Mouse (Mus musculus) right cerebral cortex, postnatal 4 days (tissue): Measurements from ENCODE around the gene Slc35g2.

Experiments
- DNase-seq: peaks from one replicate; pipeline ENCODE4 v3.0.0-alpha.2; 2022

Slc35g2 gene

DNA sequence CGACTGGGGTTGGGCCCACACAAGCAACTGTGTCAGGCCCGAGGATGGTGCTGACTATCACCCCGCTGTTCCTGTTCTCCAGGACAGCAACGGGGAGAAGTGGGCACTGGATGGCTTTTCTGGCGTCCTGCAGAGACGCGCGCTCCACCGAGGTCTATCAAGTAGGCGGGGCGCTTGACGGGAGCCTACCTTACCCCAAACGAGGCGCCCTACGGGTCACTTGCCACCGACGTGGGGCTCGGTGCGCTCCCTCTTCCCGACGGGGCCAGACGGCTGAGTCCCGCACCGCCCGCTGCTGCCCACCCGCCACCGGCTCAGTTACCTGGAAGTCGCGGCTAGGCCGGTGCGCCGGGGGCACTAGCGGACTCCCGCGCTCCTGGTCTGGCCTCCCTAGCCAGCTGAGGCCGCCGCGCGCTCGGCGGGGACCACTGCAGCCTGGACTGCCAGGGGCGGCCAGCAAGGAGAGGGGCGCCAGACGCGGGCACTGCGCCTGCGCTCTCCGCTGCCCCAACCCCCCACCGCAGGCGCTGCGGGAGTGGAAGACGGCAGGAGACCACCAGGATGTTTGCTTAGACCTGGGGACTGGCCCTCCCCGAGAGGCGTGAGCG is at the start of gene Slc35g2:
Gene Slc35g2, minus strand, starts transcription at position 465 of the 608 bp plus-strand sequence.
- peak; percentile 75 for DNase-seq

DNA sequence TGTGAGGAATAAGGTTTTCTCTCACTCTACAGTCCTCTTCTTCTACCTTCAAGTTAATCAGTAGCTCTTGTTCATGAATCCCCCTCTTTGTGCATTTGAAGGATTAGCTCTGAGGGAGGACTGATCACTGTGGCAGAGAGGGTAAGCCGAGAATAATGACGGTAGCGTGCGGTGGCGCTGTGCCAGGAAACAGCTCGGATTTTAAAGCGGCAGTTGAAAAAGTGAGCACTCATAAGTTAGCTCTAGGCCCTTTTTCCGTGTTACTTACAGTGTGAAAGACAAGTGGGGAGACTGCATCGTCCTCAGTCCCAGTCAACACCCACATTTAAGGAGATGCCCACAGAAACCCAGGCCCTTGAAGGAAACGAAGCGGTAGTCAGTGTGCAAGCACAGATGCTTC is 46.1 kb upstream of the Slc35g2 start:
- DNase-seq = peak; percentile 56

DNA sequence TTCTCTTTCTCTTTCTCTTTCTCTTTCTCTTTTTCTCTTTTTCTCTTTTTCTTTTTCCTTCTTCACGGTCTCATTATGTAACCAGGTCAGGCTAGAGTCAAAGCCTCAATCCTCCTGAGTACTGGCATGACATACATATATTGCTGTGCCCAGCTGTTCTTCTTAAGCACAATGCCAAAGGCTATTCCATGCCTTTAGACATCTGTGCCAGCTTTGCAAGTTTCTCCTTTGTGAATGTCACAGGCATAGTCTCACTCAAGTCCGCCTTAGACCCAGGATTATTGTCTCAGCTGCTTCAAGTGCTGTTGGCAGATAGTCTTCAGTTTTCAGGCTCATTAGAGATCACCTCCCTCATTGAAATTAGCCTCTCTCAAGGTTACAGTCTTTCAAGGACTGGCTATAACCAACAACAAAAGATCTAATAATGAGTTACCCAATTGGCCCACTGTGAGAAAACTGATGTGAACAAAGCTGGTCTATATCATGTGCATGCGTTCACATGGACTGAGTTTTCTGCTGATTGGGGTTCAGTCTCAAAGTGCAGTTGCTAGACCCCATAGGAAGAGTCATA is 42.7 kb upstream of the Slc35g2 start:
- DNase-seq = no peak

DNA sequence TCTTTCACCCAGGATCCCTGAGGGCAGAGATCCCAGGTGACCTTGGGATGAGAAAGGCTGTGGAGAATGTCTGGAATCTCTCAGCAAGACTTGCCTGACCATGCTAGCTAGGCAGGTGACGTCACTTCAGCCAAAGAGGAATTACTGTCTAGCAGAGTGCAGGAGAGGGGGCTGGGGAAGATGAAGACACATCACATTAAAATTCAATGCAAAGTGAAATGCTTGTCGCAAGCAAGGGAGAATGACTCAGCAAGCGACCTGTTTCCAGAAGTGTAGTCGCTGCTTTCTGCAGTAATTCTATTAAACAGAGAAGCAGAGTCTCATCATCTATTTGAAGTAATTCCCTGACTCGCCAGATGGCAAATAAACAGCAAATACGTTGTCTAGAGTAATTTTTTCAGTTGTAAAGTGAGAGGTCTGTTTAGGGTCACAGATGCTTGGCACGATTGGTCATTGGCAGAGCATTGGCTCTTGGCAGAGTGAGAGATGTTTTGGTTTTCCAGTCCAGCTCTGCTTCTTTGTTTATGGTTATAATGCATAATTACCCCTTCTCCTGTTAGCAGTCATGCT is 35.2 kb upstream of the Slc35g2 start:
- peak; percentile 12 for DNase-seq

DNA sequence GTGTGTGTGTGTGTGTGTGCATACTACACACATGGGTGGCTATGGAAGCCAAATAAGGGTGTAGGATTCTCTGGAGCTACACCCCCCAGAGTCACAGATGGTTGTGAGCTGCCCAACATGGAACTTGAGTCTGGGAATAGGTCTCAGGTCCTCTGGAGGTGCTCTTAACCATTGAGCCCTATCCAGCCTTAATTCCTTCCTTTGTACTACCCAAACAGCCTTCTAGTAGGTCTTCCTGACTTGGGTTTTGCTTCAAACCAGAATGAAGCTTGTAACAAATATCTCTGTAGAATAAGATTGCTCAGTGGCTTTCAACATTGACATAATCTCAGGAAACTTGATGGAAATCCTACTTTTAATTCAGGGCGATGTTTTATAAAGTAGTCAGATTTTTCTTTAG is 34.6 kb upstream of the Slc35g2 start:
- DNase-seq = no peak

DNA sequence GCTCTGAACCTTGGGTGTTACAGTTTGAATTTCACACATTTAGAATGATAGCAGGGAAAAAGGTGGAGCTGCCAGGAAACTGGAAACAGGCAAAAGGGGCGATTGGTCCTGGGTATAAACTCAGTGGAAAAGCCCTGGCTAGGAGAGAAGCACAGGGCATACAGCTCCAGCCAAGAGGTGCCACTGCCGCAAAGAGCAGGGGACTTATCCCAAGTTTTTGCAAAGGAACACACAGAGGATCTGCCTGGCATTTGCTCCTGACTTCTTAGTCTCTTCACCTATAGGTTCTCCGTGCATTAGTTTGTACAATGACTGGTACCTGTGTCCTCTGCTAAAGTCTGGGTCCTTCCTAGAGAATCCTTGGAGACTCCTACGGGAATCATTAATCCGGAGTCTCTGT is 32.3 kb upstream of the Slc35g2 start:
- no peak for DNase-seq

DNA sequence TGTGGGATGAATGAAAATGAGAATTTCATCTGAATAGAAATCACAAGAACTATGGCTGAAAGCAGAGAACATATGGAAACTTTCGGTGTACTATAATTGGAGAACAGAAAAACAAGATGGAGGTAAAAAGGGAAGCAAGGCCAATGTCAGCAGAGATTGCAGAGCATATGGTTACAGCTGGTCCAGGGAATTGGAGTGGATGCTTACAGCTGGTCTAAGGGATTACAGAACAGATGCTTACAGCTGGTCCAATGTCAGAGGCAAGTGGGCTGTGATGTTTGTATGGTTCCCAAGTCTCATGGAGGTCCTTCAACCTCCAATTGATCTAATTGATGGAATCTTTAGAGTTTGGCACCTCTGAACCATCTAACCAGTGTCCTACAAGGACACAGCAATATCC is 31.2 kb upstream of the Slc35g2 start:
- DNase-seq = no peak

DNA sequence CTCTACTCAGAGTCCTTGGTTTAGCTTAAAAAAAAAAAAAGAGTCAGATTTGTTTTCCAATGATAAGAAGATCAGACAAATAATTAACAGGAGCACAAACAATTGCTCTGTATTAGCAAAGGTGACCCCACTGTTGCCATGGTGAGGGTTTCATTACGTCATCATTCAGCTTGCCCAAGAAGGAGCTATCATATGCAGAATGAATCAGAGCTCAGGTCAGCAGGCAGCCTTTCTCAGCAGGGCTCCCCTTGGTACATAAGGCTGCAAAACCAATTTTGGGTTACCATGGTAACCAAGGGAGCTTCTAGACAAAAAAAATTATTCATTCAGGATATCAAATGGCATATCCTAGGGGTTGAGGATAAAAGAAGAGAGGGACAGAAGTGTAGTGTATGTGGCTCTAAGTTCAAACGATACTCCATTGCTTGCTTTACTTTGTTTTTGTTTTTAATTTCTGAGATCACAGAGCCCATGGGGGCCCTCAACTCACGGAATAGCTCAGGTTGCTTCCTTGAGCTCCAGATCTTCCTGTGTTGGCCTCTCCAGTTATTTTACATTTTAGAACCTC is 29.0 kb upstream of the Slc35g2 start:
- DNase-seq = no peak

DNA sequence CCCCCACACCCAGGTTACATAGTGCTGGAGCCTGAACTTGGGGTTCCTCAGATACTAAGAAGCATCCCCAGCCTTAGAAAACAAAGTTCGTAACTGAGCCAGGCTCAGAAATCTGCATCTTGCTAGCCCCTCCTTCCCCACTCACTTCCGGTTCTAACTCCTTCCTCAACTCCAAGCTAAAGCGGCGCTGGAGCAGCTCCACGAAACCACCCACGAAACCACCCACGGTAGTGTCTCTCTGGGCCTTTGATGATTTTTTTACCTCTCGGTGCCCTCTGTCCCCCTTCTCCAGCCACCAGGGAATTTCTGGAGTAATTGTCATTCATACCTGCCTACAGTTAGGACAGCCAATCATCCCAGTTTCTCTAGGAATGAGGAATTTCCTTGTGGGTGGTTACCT is 26.7 kb upstream of the Slc35g2 start, which contains the start of gene Stag1:
Gene Stag1, plus strand, starts transcription at position 253 of the 400 bp plus-strand sequence.
- DNase-seq = no peak

DNA sequence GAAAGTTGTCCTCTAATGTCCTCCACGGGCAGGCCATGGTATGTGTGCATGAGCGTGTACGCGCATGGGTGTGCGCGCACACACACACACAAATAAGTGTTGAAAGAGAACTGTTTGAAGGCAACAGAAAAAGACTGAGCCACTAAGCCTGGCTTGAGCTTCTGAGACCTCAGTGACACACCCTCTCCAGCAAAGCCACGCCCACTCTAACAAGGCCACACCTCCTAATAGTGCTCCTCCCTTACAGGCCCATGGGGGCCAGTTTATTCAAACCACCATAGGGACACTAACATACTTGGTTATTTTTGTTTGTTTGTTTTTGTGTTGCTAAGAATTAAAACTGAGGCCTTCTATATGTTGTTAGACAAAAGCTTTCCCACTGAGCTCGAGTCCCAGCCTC is 25.4 kb upstream of the Slc35g2 start:
- DNase-seq = no peak

DNA sequence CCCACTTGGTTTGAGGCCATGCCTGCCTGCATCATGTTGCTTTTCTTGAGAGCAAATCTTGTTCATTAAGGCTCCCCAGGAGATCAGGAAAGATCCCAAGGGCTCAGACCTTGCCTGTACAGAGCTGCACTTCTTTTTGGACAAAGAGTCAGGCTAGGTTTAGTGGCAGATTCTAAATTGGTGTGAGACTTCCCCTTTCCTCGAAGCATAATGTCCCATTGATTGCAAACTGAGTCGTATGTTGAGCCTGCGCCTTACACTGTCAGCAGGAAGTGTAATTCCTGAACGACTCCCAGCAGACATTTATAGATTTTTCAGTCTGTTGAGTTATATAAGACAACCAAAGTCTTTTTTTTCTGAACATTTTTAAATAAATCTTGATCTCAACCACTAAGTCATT is 19.6 kb upstream of the Slc35g2 start:
- no peak for DNase-seq

DNA sequence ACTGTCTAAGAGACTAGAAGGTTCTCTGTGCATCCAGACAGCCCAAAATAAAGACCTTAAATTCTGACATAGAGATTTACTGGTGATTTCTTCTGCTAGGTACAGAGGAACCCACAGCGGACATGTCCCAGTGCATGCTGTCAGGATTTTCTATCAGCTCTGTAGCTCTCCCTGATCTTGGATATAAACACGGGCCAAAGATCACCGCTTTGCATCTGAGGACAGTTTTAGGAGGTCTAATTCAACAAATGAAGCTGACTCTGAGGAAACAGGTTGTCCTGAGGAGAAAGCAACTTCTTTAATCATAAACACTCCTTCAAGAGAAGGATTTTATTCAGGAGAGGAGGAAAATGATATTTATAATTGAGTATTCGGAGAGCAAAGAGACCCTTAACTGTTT is 13.1 kb upstream of the Slc35g2 start:
- DNase-seq = no peak

DNA sequence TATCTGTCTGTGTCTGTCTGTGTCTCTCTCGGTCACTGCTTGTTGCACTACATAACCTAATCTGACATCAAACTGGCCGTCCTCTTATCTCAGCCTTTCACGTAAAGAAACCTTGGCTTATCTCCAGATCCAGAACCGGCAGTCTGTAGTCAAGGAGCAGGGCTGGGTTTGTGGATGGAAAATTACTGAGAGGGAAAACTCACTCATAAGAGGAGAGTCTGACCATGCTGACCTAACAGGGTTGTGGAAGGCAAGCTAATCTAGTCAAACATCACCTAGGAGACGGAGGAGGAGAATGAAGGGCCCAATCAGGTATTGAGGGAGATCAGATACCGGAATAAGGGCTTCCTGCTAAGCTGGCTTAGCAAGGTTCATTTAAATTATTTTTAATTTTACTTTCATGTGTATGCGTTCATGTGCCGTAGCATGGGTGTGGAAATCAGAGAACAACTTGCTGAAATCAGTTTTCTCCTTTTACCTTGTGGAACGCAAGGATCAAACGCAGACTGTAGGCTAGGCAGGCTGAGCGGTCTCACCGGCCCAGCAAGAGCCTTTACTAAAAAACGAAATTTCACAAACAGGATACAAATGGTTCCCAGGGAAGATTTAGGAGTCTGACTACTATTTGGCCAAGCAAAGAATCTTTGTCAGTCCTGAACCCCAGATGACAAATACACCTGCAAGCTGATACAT is 12.1 kb upstream of the Slc35g2 start:
- DNase-seq = no peak

DNA sequence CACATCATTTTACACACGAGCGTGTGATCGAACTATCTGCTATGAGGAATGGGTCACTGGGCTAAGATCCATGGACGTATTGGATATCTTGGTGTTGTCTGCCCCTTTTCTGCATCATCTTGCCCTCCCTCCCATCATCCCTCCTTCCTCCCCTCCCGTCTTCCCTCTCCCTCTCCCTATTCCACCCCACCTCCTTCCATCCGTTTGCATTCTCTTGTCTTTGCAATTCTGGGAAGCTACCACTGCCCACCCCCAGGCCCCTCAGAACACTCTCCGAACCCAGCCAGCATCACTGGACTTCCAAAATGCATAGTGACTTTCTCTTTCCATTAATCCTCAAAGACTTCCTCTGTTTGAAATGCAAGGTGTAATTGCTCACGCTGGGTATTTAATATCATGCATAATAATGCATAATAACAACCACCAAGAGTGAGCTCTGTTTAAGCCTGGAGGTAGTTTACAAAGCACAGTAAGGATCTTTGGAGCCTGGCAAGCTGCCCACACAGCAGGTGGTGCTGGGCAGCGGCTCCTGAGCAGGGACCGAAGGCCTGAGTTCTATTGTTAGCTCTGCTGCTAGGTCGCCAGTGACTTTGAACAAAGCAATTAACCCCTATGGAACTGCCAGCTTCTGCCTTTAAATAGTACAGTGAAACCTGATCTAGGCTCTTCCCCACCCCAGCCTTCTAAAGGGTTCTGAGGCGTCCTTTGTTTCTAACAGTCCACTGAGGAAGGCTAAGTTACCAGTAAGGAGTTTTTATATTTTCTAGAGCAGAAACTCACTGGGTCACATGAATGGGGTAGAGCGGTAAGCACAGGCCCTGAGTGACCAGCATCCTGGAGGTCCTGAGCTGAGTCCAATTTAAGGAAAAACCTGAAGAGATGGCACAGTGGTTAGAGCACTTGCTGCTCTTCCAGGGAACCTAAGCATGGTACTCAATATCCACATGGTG is 10.9 kb upstream of the Slc35g2 start:
- no peak for DNase-seq

DNA sequence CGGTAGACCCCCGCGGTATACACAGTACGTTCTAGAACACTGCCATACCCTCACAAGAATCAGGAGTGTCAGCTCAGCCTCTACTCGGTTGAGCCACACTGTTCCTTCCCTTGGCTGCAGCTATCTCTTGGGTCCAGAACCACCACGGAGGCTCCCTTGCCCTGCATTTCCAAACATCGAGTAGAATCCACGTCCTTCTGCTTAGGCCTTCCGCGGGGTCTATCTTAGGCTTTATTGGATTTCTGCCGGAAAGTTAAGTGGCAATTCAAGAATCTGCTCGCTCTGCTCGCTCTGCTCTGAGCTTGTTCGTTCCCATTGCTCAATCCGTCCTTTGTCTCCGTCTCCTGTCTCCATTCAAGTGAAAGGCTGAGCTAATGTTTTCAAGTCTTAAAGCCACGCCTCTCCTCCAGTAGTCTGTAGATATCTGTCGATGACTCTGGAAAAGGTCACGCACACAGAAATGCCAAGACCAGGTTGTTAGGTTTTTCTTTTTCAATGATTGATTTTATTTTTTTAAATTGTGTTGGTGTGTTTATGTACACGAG is 9.4 kb upstream of the Slc35g2 start:
- no peak for DNase-seq

DNA sequence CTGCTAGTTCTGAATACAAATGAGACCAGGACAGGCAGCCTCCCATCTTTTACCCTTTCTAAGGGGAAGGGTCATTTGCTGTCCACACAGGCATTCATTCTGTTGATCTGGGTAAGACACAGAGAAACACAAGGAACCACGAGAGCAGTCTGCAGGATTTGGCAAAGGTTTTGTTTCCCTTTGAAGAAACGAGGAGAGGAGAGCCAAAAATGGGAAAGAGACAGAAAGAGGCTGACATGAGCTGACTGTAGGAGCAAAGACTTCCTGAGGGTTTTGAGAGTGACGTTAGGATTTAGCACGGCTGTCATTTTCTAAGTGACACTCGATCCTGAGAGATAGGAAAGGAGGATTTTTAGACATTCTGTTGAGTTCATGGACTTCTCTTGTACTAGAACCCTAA is 3.1 kb upstream of the Slc35g2 start:
- DNase-seq = no peak

DNA sequence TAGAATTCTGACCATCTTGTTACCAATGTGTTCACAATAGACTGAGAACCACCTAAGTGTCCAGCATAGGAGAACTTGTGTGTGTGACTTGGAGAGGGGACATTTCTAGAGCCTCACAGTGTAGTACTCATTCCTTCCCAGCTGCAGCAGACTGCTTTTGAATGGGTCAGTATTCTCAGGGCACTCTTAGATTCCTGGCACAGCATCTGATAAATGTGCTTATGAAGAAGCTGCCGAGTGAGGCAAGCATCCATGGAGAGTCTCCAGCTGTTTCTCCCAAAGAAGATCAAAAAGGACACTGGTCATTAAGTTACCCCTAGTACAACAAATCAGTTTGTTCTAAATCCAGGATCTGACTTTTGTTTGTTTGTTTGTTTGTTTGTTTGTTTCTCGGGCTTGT is 2.4 kb upstream of the Slc35g2 start:
- no peak for DNase-seq

DNA sequence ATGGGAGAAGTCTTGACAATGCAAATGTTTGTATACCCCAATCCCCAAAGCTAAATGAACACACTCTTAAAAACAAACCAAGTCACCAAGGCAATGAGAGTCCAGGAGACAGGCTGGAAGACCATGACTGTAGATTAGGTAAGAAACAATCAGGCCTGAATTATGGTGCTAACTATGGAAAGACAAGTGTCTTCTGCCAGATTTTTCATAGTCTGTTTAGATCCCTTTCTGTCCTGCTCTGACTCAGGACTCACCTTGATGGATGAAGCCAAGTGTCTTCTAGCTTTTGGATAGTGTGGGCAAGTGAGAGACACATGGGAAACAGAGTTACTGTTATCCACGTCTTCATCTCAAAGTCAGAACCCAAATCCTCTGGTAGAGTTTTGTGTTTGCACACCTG is 621 bp upstream of the Slc35g2 start:
- no peak for DNase-seq

DNA sequence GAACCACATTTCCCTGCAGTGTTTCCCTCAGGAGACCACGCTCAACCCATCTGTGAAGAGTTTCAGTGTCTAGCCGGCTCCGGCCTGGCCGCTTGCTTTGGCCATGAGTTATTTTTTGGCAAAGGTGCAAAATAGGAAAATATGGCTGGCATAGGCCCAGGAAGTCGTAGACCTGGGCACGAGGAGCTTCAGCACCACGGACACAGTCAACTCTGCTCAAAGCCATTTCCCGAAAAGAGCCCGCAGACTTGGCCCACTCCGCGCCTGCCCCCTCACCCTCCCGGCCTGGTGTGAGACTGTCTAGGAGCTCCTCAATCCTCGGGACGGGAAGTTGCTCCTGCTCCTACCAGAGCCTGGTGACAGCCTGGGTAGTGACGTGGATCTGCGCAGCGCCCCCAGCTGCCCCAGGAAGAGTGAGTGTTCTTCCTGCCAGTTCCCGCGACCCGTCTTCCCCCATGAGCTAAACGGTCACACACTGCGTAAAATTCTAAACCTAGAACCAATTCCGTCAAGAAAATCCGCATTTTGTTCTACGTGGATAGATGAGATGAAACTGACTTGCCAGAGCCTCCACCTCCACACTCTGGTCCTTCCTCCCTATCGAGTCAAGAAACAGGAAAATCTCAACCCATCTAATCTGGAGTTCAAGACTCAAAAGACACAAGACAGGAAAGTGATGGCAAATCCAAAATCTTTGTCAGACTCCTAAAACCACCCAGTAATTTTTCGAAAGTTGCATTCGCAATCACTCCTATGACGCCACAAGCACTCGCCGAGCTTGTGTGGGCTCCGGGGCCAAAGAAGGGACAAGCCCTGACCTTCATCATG is 878 bp downstream of the Slc35g2 start:
- DNase-seq = peak; percentile 13

DNA sequence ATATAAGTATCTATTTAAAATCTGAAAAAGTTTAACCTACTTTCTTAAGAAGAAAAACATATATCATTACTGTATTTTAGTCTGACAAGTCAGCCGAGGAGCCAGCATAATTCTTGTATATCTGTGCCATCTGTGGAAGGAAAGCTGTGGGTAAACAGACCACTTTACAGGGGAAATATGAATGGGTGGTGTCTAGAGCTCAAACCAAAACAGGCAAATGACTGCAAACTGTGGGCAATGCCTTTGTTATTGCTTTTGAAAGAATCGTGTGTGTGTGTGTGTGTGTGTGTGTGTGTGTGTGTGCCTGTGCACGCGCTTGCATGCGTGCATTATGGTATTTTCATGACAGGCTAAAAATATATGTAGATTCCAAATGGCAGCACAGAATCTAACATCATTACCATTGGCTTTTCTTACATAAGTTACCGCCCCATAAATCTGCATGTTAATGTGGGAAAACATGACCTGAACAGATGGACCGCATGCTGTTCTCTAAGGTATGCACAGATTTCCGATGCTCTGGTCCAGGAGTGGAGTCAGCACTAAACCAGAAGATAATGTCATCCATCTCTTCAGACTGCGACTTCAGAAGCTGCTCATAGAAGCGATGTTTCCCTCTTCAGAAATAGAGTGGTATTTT is 10.5 kb downstream of the Slc35g2 start:
- no peak for DNase-seq

DNA sequence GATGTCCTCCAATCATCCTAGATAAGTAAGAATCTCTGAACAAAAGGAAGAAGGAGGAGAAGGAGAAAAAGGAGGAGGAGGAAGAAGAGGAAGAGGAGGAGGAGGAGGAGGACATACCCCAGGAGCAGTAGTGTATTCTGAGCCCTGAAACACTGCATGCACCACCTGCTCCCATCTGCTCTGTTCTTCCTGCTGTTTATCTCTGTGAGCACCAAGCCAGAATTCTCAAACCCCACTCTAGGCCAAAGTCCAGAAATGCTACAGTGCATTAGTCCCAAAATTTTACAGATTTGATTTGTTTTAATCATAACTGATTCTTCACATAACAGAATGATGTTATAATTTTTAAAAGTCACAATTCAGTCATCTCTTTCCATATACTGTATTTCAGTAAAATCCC is 11.9 kb downstream of the Slc35g2 start:
- no peak for DNase-seq
